Mouse (Mus musculus) kidney, postnatal 0 days (tissue): ENCODE results near the gene Ppil3. TPM values are rescaled to one million over a fixed set of nuclear protein-coding genes. Genes with fewer than 3 reads are reported as not detected.

Source experiments
- ATAC-seq: fragments of 200-750 bp; cut with Nextera tagmentation; replicated peaks from 2 replicates; pipeline ENCODE4 v1.8.0; 2017; ENCODE audit warnings: low read depth, moderate number of reproducible peaks, moderate TSS enrichment, moderate library complexity; ENCODE audit not compliant: low FRiP score
- DNase-seq: peaks from one replicate; pipeline ENCODE4 v3.0.0-alpha.2; 2016; ENCODE audit warnings: low spot score
- H3K27ac ChIP-seq: fragments of 300-500 bp; sonication (generic); 2 replicates; pipeline ENCODE4 v1.5.1; 2014; ENCODE audit warnings: mild to moderate bottlenecking
- H3K27me3 ChIP-seq: fragments of 300-500 bp; sonication (generic); 2 replicates; pipeline ENCODE4 v1.6.1; 2014; ENCODE audit warnings: low read length, mixed read lengths; ENCODE audit not compliant: insufficient read depth
- H3K36me3 ChIP-seq: fragments of 300-500 bp; sonication (generic); 2 replicates; pipeline ENCODE4 v1.6.1; 2014; ENCODE audit warnings: low read length, mixed read lengths; ENCODE audit not compliant: insufficient read depth
- H3K4me1 ChIP-seq: fragments of 300-500 bp; sonication (generic); replicated peaks from 2 replicates; pipeline ENCODE4 v1.6.1; 2014; ENCODE audit warnings: antibody characterized with exemption, low read length, mixed read lengths; ENCODE audit not compliant: insufficient read depth
- H3K4me2 ChIP-seq: fragments of 300-500 bp; sonication (generic); 2 replicates; pipeline ENCODE4 v1.6.1; 2014; ENCODE audit warnings: mild to moderate bottlenecking, low read length, moderate library complexity, mixed read lengths
- H3K4me3 ChIP-seq: fragments of 300-500 bp; sonication (generic); replicated peaks from 2 replicates; pipeline ENCODE4 v1.5.1; 2014; ENCODE audit warnings: low read depth, low read length
- H3K9ac ChIP-seq: fragments of 300-500 bp; sonication (generic); 2 replicates; pipeline ENCODE4 v1.6.1; 2014; ENCODE audit warnings: low read depth, low read length
- H3K9me3 ChIP-seq: fragments of 300-500 bp; sonication (generic); replicated peaks from 2 replicates; pipeline ENCODE4 v1.6.1; 2016; ENCODE audit warnings: low read length, inconsistent platforms, mixed read lengths
- CTCF ChIP-seq: IDR thresholded peaks from 2 replicates; pipeline ENCODE4 v1.5.1; 2016; ENCODE audit warnings: antibody characterized with exemption, low read depth, mild to moderate bottlenecking, moderate library complexity
- WGBS: fragments of 180-500 bp; shearing (Covaris S2); extraction: QIAGEN DNeasy Blood & Tissue Kit; methylation state at CpG from one replicate; pipeline ENCODE4 v1.1.7; 2014; 5-methylcytosine and 5-hydroxymethylcytosine counted together
- polyA plus RNA-seq: library from polyadenylated mRNA; unstranded; fragments of >200 nt; fragmentation: Nextera tagmentation; extraction: Ambion mirVana; gene quantifications from 2 replicates; pipeline ENCODE4 v1.2.1, GENCODE M21; 2015

The Ppil3 gene
- polyA plus RNA-seq, 1 experiment from 2014 or later = 53.3 TPM

DNA sequence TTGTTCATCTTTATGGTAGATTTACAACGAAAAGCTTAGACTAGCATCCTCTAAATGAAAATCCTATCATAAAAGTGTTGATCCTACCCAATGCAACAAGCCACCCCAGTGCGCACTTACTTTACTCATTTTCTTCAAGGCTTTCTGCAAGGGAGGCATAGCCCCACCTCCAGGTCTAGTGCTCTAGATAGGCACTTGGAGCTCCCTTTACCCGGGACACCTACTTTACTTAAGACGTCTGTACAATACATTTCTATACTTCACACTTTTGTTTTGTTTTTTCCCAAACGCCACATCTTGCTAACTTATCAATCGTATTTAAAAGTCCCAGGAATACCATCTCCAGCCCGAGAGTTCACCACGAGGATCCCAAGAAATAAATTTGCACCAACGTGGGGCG, 595 bp downstream of the Ppil3 start:
- peak; percentile 15 for DNase-seq
- peak overlapping the region; percentile 96 for H3K27ac ChIP-seq
- ATAC-seq = no peak
- peak overlapping the region; percentile 86 for H3K9ac ChIP-seq
- peaks cover 8% of the 10 kb centered on the region; the same call in 1 of the 2 replicates for H3K36me3 ChIP-seq
- WGBS = 11% methylated on average over 10 of the region's 10 CpGs
- H3K4me3 ChIP-seq = peak overlapping the region; percentile 64
- H3K4me1 ChIP-seq = peaks cover 8% of the 10 kb centered on the region; the same call in 1 of the 2 replicates
- H3K27me3 ChIP-seq = no peaks in the 10 kb centered on the region
- H3K4me2 ChIP-seq = peak overlapping the region; percentile 78
- no peaks in the 10 kb centered on the region for H3K9me3 ChIP-seq
- no peak for TF ChIP-seq CTCF

DNA sequence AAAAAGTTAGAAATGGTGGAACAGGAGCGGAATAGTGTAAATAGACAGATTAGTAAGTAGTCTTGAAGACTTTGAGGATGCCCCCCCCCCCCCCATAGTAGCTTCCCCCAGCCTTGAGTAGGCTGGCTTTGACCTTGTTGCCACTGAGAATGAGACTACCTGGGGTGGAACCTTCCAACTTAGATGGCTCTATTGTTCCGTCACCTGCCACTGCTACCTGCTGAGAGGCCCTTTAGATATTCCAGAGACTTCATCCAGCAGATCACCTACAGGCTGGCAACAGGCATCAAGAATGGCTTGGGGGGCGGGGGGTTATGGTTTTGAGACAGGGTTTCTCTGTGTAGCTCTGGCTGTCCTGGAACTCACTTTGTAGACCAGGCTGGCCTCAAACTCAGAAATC, 20.7 kb downstream of the Ppil3 start:
- Histone ChIP-seq H3K36me3 (peaks cover 15% of the 10 kb centered on the region), H3K4me2 (no peak overlapping the region), H3K4me3 (no peak overlapping the region), H3K9me3 (no peaks in the 10 kb centered on the region), H3K27me3 (no peaks in the 10 kb centered on the region), H3K9ac (no peak overlapping the region), H3K4me1 (peaks cover 10% of the 10 kb centered on the region), H3K27ac (no peak overlapping the region)
- 91% methylated on average over 3 of the region's 3 CpGs for WGBS
- DNase-seq (no peak), ATAC-seq (no peak)
- TF ChIP-seq CTCF = no peak

DNA sequence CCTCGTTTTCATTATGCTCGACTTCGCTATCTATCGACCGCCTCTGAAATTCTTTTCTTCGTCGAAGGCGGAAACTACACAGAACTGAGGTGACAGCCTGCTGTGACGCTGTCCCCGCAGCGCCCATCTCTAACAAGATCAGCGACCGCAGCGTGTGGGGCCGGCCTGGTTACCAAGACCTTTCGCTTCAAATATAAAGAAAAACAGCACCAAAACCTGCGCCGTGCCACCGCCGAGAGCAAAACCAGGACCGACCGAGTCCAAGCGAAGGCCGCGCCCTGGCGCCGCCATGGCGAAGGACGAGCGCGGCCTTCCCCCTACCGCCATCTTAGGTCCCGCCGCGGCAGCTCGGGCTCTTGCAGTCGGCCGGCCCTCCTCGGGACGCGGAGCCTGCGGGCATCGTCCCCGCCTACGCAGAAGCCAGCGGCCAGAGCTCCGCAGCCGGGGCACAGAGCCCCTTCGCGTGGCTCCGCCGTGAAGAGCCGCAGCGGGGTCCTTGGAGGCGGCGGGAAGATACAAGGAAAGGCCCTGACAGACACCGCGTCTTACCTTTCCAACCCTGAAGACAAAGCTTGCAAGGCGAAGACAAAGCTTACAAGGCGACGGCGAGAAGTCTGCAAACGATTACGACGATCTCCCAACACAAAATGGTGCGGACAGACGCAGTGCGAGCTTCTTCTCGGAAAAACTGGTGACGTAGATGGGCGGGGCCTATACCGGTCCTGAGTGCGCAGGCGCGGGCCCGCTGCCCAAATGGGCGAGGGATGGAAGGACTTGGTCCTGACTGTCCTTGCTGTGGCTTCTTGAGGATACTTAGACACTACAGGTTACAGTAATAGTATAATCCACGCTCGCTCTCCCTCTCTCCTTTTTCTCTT, 21.7 kb downstream of the Ppil3 start, which contains the start of gene Clk1:
Gene Clk1, minus strand, starts transcription at position 696 of the 878 bp plus-strand sequence.
- Histone ChIP-seq H3K4me1 (peaks cover 10% of the 10 kb centered on the region), H3K4me2 (peak within 1 kb of the TSS; percentile 69), H3K27me3 (no peaks in the 10 kb centered on the region), H3K4me3 (peak within 1 kb of the TSS; percentile 99), H3K36me3 (peaks cover 16% of the 10 kb centered on the region), H3K9me3 (no peaks in the 10 kb centered on the region), H3K27ac (peak within 1 kb of the TSS; percentile 100), H3K9ac (peak within 1 kb of the TSS; percentile 100)
- no peak for TF ChIP-seq CTCF
- ATAC-seq = peak; percentile 93
- peak; percentile 97 for DNase-seq
- WGBS = under 1% methylated on average over 79 of the region's 79 CpGs

DNA sequence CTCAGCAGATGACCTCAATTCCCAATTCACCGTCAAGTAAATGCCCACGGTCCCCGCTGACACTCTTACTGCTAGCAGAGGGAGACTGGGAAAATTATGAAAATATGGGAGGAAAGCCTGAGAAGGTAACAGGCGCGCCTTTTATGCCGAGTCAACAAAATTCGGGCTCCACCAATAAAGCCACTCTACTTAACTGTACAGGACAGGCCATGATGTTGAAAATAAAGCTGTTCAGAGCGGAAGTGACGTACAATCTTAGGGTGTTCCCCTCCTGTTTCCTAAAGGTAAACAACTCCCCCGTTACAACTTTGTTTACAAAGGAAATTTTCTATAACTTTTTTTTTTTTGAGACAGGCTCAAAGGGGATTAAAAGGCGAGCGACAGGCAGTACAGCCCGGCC, 22.4 kb downstream of the Ppil3 start:
- Histone ChIP-seq H3K36me3 (peaks cover 24% of the 10 kb centered on the region), H3K9ac (peak overlapping the region; percentile 100), H3K4me2 (peak overlapping the region; percentile 69), H3K27ac (peak overlapping the region; percentile 100), H3K27me3 (no peaks in the 10 kb centered on the region), H3K4me1 (peaks cover 10% of the 10 kb centered on the region), H3K4me3 (peak overlapping the region; percentile 99), H3K9me3 (no peaks in the 10 kb centered on the region)
- 3% methylated on average over 13 of the region's 13 CpGs for WGBS
- peak; percentile 59; the same call in 1 of the 2 replicates for ATAC-seq
- DNase-seq = peak; percentile 93
- no peak for TF ChIP-seq CTCF

DNA sequence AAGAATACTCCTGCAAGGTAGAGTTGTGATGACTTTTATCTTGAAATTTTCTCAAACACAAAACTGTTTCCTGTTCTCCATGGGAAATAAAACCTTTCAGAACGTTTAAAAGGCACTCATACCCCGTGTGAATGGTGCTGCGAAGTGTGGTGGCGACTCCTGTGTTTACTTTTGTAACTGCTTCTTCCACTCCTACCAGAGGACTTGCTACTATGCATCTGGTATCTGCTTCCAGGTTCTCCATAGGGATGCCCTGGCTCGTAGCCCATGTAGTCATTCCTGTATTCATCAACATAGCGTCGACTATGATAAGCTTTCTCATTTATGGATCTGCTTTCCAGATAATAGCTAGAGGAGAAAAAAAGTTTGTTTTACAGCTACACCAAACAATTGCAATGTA, 24.3 kb downstream of the Ppil3 start:
- WGBS = 44% methylated on average over 7 of the region's 7 CpGs
- ATAC-seq = no peak
- H3K36me3 ChIP-seq = peaks cover 36% of the 10 kb centered on the region

DNA sequence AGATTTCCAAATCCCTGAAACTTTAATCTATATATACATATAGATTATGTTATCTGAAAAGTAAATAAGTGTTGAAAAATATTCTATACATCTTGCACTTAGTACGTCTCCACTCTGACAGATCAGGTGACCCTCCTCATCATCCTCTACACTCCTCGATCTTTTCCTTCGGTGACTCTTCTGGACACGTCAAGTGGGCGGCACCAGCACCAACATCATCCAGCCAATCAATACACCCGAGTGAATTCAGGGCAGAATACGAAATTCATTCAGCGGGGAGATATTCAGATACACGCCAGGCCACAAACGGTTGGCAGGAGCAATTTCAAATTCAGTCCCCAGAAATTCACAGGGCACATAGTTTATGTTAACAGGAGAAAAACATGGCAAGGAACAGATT, 25.3 kb downstream of the Ppil3 start:
- no peak for TF ChIP-seq CTCF
- Histone ChIP-seq H3K4me3 (no peak overlapping the region), H3K4me2 (no peak overlapping the region), H3K27ac (no peak overlapping the region), H3K9ac (no peak overlapping the region), H3K9me3 (no peaks in the 10 kb centered on the region), H3K4me1 (peaks cover 10% of the 10 kb centered on the region), H3K36me3 (peaks cover 41% of the 10 kb centered on the region), H3K27me3 (no peaks in the 10 kb centered on the region)
- 83% methylated on average over 10 of the region's 10 CpGs for WGBS
- DNase-seq (no peak), ATAC-seq (no peak)

More for the DNA sequence above, 24.3 kb downstream of the Ppil3 start:
- peak; percentile 16; the same call in 1 of the 2 replicates for TF ChIP-seq CTCF
- H3K4me2 ChIP-seq = peak overlapping the region; percentile 69
- peaks cover 10% of the 10 kb centered on the region for H3K4me1 ChIP-seq
- DNase-seq = no peak
- H3K4me3 ChIP-seq = 0 out of 2 replicates have a peak overlapping the region, but pooled peaks have one; percentile 5
- no peaks in the 10 kb centered on the region for H3K9me3 ChIP-seq
- no peak overlapping the region for H3K27ac ChIP-seq
- no peaks in the 10 kb centered on the region for H3K27me3 ChIP-seq
- no peak overlapping the region for H3K9ac ChIP-seq
